8 mouse cellular contexts compared by ENCODE assay signal in the genomic region with DNA sequence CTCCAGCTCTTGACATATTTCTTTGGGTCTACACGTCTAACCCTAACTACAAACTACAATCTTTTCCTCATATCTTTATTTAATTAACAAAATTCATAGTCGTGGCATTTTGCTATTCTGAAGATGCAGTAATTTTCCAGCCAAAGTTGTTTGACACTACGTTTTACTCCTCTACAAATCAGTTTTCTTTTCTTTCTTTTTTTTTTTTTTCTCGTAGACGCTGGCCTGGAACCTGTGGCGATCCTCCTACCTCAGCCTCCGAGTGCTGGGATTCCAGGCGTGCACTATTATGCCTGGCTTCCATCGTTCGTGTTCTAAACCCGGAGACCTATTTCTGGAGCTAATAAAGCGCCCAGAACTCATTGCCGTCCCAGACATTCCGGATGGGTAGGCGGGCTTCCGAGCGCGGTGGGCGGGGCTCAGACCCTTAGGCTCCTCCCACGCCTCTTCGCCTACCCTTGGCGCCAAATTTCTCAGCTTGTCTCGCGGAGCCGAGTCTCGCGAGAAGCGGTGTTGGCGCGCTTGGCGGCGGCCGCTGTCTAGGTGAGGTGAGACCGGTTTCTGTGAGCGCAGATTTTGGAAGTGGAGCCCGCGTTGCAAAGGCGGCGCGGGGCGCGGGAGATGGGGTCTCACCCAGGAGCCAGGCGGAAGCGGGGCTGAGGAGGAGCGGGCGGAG. TPM values are rescaled to one million over a fixed set of nuclear protein-coding genes. Genes with fewer than 3 reads are reported as not detected.
DNase-seq lines count a peak whose midpoint lies in the region; ATAC-seq lines count a peak whose summit lies in the region.

Gene Tipin, plus strand, starts transcription at position 477 of the 676 bp plus-strand sequence.

- H3K36me3 ChIP-seq in heart, embryonic 10.5 days: no peaks in the 10 kb centered on the region
- peaks cover 6% of the 10 kb centered on the region; the same call in 1 of the 2 replicates for H3K36me3 ChIP-seq in kidney, embryonic 15.5 days

- H3K9me3 ChIP-seq in heart, embryonic 10.5 days: no peaks in the 10 kb centered on the region
- no peaks in the 10 kb centered on the region for H3K9me3 ChIP-seq in kidney, embryonic 15.5 days (replicated peaks)

- WGBS in heart, embryonic 10.5 days: 3% methylated on average over 46 of the region's 46 CpGs
- WGBS in kidney, embryonic 15.5 days: 2% methylated on average over 46 of the region's 46 CpGs

- H3K4me2 ChIP-seq in kidney, embryonic 15.5 days: peak within 1 kb of the TSS; percentile 68

- peak; percentile 94 for ATAC-seq in erythroblast, adult 5-6 weeks (replicated peaks; ENCODE audit: low FRiP score, poor library complexity, severe bottlenecking)
- peak; percentile 95 for ATAC-seq in kidney, embryonic 15.5 days (replicated peaks; ENCODE audit: low FRiP score)
- ATAC-seq in monocyte, adult 5-6 weeks (replicated peaks; ENCODE audit: insufficient number of reproducible peaks, low FRiP score, low TSS enrichment, poor library complexity, severe bottlenecking): peak; percentile 100

- no peaks in the 10 kb centered on the region for H3K27me3 ChIP-seq in heart, embryonic 10.5 days (ENCODE audit: insufficient read depth, poor library complexity, severe bottlenecking)
- H3K27me3 ChIP-seq in kidney, embryonic 15.5 days: no peaks in the 10 kb centered on the region

- H3K4me3 ChIP-seq in heart, embryonic 10.5 days: peak within 1 kb of the TSS; percentile 85
- H3K4me3 ChIP-seq in kidney, embryonic 15.5 days (replicated peaks): peak within 1 kb of the TSS; percentile 82

- peaks cover 9% of the 10 kb centered on the region for H3K4me1 ChIP-seq in heart, embryonic 10.5 days
- H3K4me1 ChIP-seq in kidney, embryonic 15.5 days: peaks cover 11% of the 10 kb centered on the region

- peak within 1 kb of the TSS; percentile 98 for H3K27ac ChIP-seq in heart, embryonic 10.5 days
- H3K27ac ChIP-seq in kidney, embryonic 15.5 days: peak within 1 kb of the TSS; percentile 94

- peak within 1 kb of the TSS; percentile 96 for H3K9ac ChIP-seq in kidney, embryonic 15.5 days

- DNase-seq in B cell, adult 2 months: peak; percentile 96 to 97
- peak; percentile 97 for DNase-seq in brain, adult 2 months (ENCODE audit: low read depth, low spot score)
- DNase-seq in heart, embryonic 10.5 days (ENCODE audit: low spot score): peak; percentile 98
- peak; percentile 97 for DNase-seq in liver
- DNase-seq in spleen, postnatal 4 days (ENCODE audit: low spot score in 2 of 2): peak; percentile 96 to 98

RNA-seq across cellular contexts. Expression of gene Tipin, which starts in this region (rescaled TPM):
- total RNA-seq in erythroblast, adult 5-6 weeks (2015; ENCODE audit: low replicate concordance): 49.3 and 88.6 TPM in 2 replicates
- 63.4 and 92.1 TPM in 2 replicates for total RNA-seq in erythroblast, adult 5-6 weeks (2017; ENCODE audit: low replicate concordance)
- polyA plus RNA-seq in heart, embryonic 10.5 days (2016; fragmentation: Nextera tagmentation; extraction: Ambion mirVana): 170 and 220 TPM in 2 replicates
- polyA plus RNA-seq in kidney, embryonic 15.5 days (2015; fragmentation: Nextera tagmentation; extraction: Ambion mirVana): 245 and 252 TPM in 2 replicates
- total RNA-seq in monocyte, adult 5-6 weeks (2017): 32.7 to 41.8 TPM (median 36.0 TPM) in 3 replicates

Comparison
In these comparisons a context has a peak if more than half of its experiments do, and no peak if none do; other contexts are left out.
1. Peak in every context shown above with its lines: DNase-seq, ATAC-seq, H3K4me3 ChIP-seq and H3K27ac ChIP-seq.